Mouse (Mus musculus) granulocyte monocyte progenitor cell, adult 5-6 weeks (primary cell): Measurements from ENCODE around the gene Clic1. TPM values are rescaled to one million over a fixed set of nuclear protein-coding genes. Genes with fewer than 3 reads are reported as not detected.

Experiments
- ATAC-seq: replicated peaks from 2 replicates; pipeline ENCODE4 v1.8.0; 2016; ENCODE audit warnings: mild to moderate bottlenecking, moderate TSS enrichment, inconsistent platforms; ENCODE audit not compliant: poor library complexity, severe bottlenecking
- total RNA-seq, 2 experiments: library from RNA; stranded (forward) in 1 of 2; stranded (reverse) in 1 of 2; fragments of 200-712, 200-1000 nt in 1 of 2; fragments of >200 nt in 1 of 2; fragmentation: Nextera tagmentation in 1 of 2; gene quantifications; 2 replicates each; pipeline ENCODE4 v1.2.3; 2014 to 2017

Clic1 gene
- total RNA-seq, 2 experiments from 2014 or later: 245 to 347 TPM

- no peak for ATAC-seq
Measured at GRCm38 (mm10) chr17:35083929-35084497, 34.2 kb downstream of the Clic1 start.

GRCm38 (mm10) chr17:35085208-35085865, 35.6 kb downstream of the Clic1 start, which contains the start of gene Ly6g6f:
Ly6g6f (minus strand) TSS chr17:35085610.
- ATAC-seq: no peak

- ATAC-seq: no peak
Measured at GRCm38 (mm10) chr17:35088151-35088550, 38.4 kb downstream of the Clic1 start.

GRCm38 (mm10) chr17:35088825-35089644, 39.3 kb downstream of the Clic1 start, which contains the start of gene Abhd16a:
Abhd16a (plus strand) TSS chr17:35089263.
- peak; percentile 95 for ATAC-seq

- ATAC-seq: no peak
Measured at GRCm38 (mm10) chr17:35090166-35090932, 40.6 kb downstream of the Clic1 start.

- no peak for ATAC-seq
Measured at GRCm38 (mm10) chr17:35092403-35093198, 42.8 kb downstream of the Clic1 start.

DNA sequence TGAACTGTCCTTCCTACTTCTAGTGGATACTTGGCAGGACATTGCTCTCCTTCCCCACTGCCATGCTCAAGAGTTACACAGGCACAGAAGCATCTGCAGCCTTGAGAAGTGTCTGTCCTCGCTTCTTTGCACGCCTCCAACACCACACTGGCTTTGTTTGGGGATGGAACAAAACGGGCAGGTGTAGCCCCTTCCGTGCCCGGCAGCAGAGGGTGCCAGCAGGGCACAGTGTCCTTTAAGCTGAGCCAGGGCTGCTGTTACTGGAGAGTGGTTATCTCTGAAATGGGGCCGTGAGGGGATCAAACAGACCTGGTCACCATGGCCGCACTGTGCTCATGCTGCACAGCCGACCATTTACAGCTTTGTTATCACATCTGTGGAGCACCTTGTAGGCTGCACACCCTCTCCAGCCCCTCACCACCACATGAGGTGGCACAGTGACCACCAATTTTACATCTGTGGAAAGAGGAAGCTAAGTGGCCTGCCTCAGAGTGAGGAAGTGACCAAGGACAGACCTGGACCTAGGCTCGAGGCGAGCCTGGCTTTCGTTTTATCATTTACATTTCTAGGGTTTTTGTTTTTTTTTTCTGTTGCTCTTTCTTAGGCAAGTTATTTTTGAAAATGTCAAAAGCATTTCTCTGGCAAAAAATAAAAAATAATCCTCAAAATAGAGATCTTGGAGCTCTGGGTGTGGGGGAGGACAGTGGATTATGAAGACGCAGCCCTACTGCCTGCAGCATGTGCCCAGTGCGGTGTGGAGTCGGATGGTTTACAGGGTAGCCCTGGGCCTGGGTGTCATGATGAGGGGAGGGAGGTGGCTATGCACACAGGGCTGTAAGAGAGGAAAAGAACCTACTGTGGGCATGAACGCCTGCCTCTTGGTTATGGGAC, 45.0 kb downstream of the Clic1 start:
- peak; percentile 50 for ATAC-seq

DNA sequence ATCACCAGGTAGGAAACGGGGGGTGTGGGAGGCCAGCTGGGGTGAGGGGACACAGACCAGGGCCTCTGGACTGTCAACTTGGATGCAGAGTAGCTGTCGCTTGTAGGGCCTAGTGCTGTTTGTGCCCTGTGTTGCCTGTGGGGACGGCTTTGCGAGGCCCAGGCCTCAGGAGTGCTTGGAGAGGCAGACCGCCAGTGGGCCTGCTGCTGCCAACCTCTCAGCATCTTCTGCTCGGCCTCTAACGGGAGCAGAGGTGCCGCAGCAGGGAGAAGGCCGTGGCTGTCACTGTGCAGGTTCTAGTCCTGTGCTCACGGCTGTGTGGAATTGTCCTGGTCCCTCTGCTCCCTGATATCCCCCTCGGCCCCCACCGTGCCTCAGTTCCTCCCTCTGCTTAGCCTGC, 46.8 kb downstream of the Clic1 start:
- no peak for ATAC-seq

- no peak for ATAC-seq
Measured at GRCm38 (mm10) chr17:35097164-35097655, 47.4 kb downstream of the Clic1 start.

DNA sequence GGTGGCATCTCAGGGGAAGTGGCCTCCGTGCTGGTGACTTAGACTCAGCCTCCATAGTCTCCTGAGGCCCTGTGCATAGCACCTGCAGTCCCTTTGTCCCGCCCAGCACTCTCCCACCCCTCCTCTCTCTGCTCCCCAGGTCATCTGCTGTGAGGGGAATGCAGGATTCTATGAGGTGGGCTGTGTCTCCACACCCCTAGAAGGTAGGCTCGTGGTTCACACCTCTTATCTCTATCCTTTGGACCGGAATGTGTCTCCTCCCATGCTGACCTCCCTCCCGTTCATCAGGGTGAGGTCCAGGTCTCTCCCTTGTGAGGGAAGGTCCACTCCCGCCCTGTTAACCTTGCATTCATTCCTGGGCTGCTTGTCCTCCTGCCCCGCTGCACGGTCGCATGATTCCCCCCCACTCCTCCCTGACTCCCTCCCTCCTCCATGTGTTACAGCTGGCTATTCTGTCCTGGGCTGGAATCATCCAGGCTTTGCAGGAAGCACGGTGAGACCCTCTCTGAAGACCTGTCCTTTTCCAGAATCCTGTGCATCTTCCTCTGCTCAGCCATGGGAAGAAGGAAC, 50.5 kb downstream of the Clic1 start:
- ATAC-seq: no peak

GRCm38 (mm10) chr17:35101161-35101560, 51.4 kb downstream of the Clic1 start:
- no peak for ATAC-seq

- no peak for ATAC-seq
Measured at GRCm38 (mm10) chr17:35102299-35102698, 52.5 kb downstream of the Clic1 start.

DNA sequence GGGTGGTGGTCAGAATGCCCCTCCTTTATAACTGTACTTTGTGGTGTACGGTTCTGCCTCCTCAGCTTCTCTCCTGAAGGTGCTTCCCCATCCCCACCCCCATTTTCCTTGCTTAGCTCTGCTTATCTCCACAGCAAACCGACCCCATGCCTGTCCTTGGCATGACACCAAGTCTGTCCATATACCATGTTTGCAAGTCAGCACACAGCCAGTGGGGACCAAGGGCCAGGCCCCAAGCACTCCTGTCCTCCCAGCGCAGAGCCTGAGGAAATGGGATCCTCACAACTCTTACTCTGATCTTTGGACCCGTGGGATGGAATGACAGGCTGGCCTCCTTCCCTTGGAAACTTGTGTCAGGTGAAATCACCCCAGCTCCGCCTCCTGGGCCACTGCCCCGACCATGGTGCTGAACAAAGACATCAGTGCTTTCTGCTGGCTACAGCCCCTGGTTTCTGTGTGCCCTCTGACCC, 53.5 kb downstream of the Clic1 start:
- ATAC-seq: no peak

- no peak for ATAC-seq
Measured at GRCm38 (mm10) chr17:35104079-35104478, 54.3 kb downstream of the Clic1 start.

GRCm38 (mm10) chr17:35104754-35105153, 55.0 kb downstream of the Clic1 start:
- no peak for ATAC-seq

GRCm38 (mm10) chr17:35105740-35106389, 56.1 kb downstream of the Clic1 start:
- ATAC-seq: no peak

DNA sequence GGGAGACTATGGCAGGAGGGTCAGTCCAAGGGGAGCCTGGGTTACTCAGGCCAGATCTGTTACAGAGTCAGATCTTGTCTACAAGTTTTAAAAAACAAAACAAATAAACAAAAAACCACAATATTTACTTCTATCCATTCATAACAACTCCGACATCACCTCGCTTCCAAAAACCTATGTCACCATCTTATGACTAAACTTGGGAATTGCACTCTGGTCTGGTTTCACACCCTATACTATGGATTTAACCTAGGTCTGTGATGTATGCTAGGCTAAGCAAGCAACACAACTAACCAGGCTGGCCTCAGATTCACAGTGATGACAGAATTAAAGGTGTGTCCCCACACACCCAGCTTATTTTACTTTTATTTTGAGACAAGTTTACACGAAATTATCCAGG, 56.8 kb downstream of the Clic1 start:
- ATAC-seq: no peak

DNA sequence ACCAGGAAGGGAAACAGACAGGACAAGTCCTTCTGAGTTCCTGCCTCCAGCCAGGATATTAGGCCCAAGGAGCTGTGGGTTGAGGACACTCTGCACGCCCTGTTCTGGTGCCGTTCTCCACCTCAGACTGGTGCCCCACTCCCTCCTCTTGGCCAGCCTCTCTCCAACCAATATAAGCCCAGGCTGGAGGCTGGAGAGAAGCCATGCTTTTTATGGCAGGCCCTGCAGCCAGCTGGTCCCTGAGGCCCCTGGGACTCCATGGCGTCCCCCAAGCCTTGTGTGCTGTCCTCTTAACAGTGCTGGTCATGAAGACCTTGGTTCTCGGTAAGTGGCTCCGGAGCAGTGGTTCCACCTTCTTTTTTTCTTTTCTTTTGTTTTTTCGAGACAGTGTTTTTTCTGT, 58.3 kb downstream of the Clic1 start, which contains the start of gene Ly6g5c:
Ly6g5c (plus strand) TSS at position 183 of the 400 bp plus-strand sequence.
- ATAC-seq: no peak
